Mouse (Mus musculus) spleen, adult 2 months (tissue): ENCODE measurements at regions not wholly inside any gene's neighbourhood (a gene's known extent, or its start where the extent isn't known, plus 50 kb on each side); places are given as distances from the start of the nearest gene placed in this dataset.

ENCODE experiments used
- CTCF ChIP-seq: fragments of 200-500 bp; IDR thresholded peaks from 2 replicates; pipeline ENCODE4 v1.5.1; 2011; ENCODE audit warnings: mild to moderate bottlenecking, inconsistent platforms; ENCODE audit not compliant: insufficient read depth, insufficient read length, insufficient replicate concordance; ENCODE audit errors: extremely low read depth
- POLR2A ChIP-seq: fragments of 200-500 bp; IDR thresholded peaks from 2 replicates; pipeline ENCODE4 v1.6.1; 2011; ENCODE audit warnings: low read depth, low read length, inconsistent platforms

DNA sequence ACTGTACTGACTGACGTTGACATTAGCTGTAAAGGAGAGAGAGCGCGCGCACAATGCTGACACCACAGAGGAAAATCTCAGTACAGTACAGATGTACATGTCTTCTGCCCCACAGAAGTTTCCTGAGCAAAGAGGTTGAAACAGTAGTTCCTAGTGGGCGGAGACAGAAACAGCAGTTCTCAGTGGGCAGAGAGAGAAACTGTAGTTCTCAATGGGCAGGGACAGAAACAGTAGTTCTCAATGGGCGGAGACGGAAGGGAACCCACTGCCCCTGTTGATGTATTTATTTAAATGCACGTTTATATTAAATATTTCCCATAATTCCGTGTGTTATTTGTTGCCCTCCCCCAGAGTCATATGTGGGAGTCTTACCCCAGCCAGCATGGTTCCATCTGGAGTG, 67.4 kb upstream of the Ccdc39 start:
- TF ChIP-seq CTCF (no peak), POLR2A (no peak)
